8 mouse cellular contexts compared by ENCODE assay signal in genomic region chr9:45133484-45134310, GRCm38 (mm10). TPM values are rescaled to one million over a fixed set of nuclear protein-coding genes. Genes with fewer than 3 reads are reported as not detected.
A peak's percentile ranks its signal among the peaks of the same experiment; 100 is the strongest.
DNase-seq lines count a peak whose midpoint lies in the region; ATAC-seq and TF ChIP-seq lines count a peak whose summit lies in the region.

No protein-coding gene starts in this region.

- peak; percentile 79 for TF ChIP-seq CTCF in liver, postnatal 0 days (IDR thresholded peaks at IDR 0.05; ENCODE audit: low read depth)

- peaks cover 60% of the 10 kb centered on the region for H3K27me3 ChIP-seq in heart, embryonic 12.5 days (replicated peaks)
- H3K27me3 ChIP-seq in liver, postnatal 0 days (ENCODE audit: insufficient read depth, low read length): peaks cover 13% of the 10 kb centered on the region

- no peak overlapping the region for H3K27ac ChIP-seq in heart, embryonic 12.5 days (ENCODE audit: poor library complexity, severe bottlenecking)
- no peak overlapping the region for H3K27ac ChIP-seq in liver, postnatal 0 days (ENCODE audit: low read depth)

- no peak for ATAC-seq in heart, embryonic 12.5 days (ENCODE audit: insufficient number of reproducible peaks, low FRiP score)
- ATAC-seq in liver, postnatal 0 days: no peak

- H3K9me3 ChIP-seq in heart, embryonic 12.5 days (replicated peaks): no peaks in the 10 kb centered on the region
- H3K9me3 ChIP-seq in liver, postnatal 0 days (ENCODE audit: low read length): no peaks in the 10 kb centered on the region

- no peak for TF ChIP-seq EP300 in liver, postnatal 0 days (IDR thresholded peaks at IDR 0.05; ENCODE audit: low read depth)

- 25% methylated on average over 5 of the region's 5 CpGs for WGBS in heart, embryonic 12.5 days
- 20% methylated on average over 5 of the region's 5 CpGs for WGBS in liver, postnatal 0 days (ENCODE audit: insufficient replicate concordance)

- no peak overlapping the region for H3K4me2 ChIP-seq in heart, embryonic 12.5 days
- no peak overlapping the region for H3K4me2 ChIP-seq in liver, postnatal 0 days (ENCODE audit: low read depth, low read length)

- H3K9ac ChIP-seq in heart, embryonic 12.5 days: no peak overlapping the region
- H3K9ac ChIP-seq in liver, postnatal 0 days (replicated peaks): no peak overlapping the region

- peaks cover 31% of the 10 kb centered on the region for H3K4me1 ChIP-seq in heart, embryonic 12.5 days (replicated peaks)
- peaks cover 10% of the 10 kb centered on the region; the same call in 1 of the 2 replicates for H3K4me1 ChIP-seq in liver, postnatal 0 days (ENCODE audit: insufficient read depth)

- H3K36me3 ChIP-seq in heart, embryonic 12.5 days: no peaks in the 10 kb centered on the region
- H3K36me3 ChIP-seq in liver, postnatal 0 days (replicated peaks; ENCODE audit: insufficient read depth, low read length): no peaks in the 10 kb centered on the region

- no peak overlapping the region for H3K4me3 ChIP-seq in heart, embryonic 12.5 days
- H3K4me3 ChIP-seq in liver, postnatal 0 days (ENCODE audit: low read depth, low read length): no peak overlapping the region

- DNase-seq in heart, adult 9 months (ENCODE audit: low spot score in 2 of 2): peak; percentile 29 to 36
- DNase-seq in CD4-positive, CD25-positive, alpha-beta regulatory T cell, adult 2 months (ENCODE audit: low read depth, low spot score): peak; percentile 88
- peak; percentile 77 for DNase-seq in cerebellum, adult 11 months
- DNase-seq in gastrocnemius, postnatal 36 days: peak; percentile 48 to 51
- DNase-seq in liver, postnatal 0 days: peak; percentile 75
- DNase-seq in spleen, postnatal 36 days (ENCODE audit: low spot score in 2 of 2): peak; percentile 74 to 75
- DNase-seq in ovary, adult 18-20 months (ENCODE audit: low spot score): no peak

- intact Hi-C loops in gastrocnemius, postnatal 36 days (cut with DNase I): loop anchor here (1.0 to 5.0 kb wide), 2 partner anchors 12 to 111 kb away; no protein-coding TSS in a partner anchor

RNA-seq across cellular contexts. Expression of gene Scn4b, which starts 4.5 kb away (rescaled TPM):
- 0.62 and 0.91 TPM in 2 replicates for polyA plus RNA-seq in heart, embryonic 12.5 days (2016; fragmentation: Nextera tagmentation; extraction: Ambion mirVana)
- total RNA-seq in gastrocnemius, postnatal 36 days (2021): 100 to 1,000 TPM; 209 to 240 TPM
- 0.73 and 0.82 TPM in 2 replicates for polyA plus RNA-seq in liver, postnatal 0 days (2015; fragmentation: Nextera tagmentation; extraction: Ambion mirVana)

RNA-seq across cellular contexts. Expression of gene Scn2b, which starts 16.1 kb away (rescaled TPM):
- 1.2 and 2.1 TPM in 2 replicates for polyA plus RNA-seq in heart, embryonic 12.5 days (2016; fragmentation: Nextera tagmentation; extraction: Ambion mirVana)
- 1 to 10 TPM; 1.7 to 2.5 TPM for total RNA-seq in gastrocnemius, postnatal 36 days (2021)
- 0.06 and 0.09 TPM in 2 replicates for polyA plus RNA-seq in liver, postnatal 0 days (2015; fragmentation: Nextera tagmentation; extraction: Ambion mirVana)

RNA-seq across cellular contexts. Expression of gene BC049352, which starts 48.1 kb away (rescaled TPM):
- polyA plus RNA-seq in heart, embryonic 12.5 days (2016; fragmentation: Nextera tagmentation; extraction: Ambion mirVana): not detected in 2 replicates
- 1 to 10 TPM in 1 of 2 experiments, under 1 TPM in 1; 0.92 to 1.7 TPM for total RNA-seq in gastrocnemius, postnatal 36 days (2021)
- polyA plus RNA-seq in liver, postnatal 0 days (2015; fragmentation: Nextera tagmentation; extraction: Ambion mirVana): 0.14 and 0.15 TPM in 2 replicates

RNA-seq across cellular contexts. Expression of gene Jaml, which starts 54.7 kb away (rescaled TPM):
- polyA plus RNA-seq in heart, embryonic 12.5 days (2016; fragmentation: Nextera tagmentation; extraction: Ambion mirVana): 0.42 and 0.51 TPM in 2 replicates
- under 1 TPM; 0.13 to 0.44 TPM for total RNA-seq in gastrocnemius, postnatal 36 days (2021)
- polyA plus RNA-seq in liver, postnatal 0 days (2015; fragmentation: Nextera tagmentation; extraction: Ambion mirVana): 0.68 and 0.73 TPM in 2 replicates
